Mouse (Mus musculus) erythroblast, embryonic 14.5 days (primary cell): ENCODE results near the gene Dlgap4.

Experiments used
- GATA1 ChIP-seq: IDR thresholded peaks from 2 replicates; pipeline ENCODE4 v1.6.1; 2012; ENCODE audit warnings: low read length, inconsistent platforms, mixed read lengths
- TAL1 ChIP-seq: IDR thresholded peaks from 3 replicates; pipeline ENCODE4 v1.6.1; 2012; ENCODE audit warnings: low read length, inconsistent platforms, mixed read lengths

GRCm38 (mm10) chr2:156720313-156720674 lies 106.8 kb downstream of the Dlgap4 start:
- TF ChIP-seq GATA1 (no peak), TAL1 (no peak)
